7 mouse cellular contexts compared by ENCODE assay signal in the genomic region with DNA sequence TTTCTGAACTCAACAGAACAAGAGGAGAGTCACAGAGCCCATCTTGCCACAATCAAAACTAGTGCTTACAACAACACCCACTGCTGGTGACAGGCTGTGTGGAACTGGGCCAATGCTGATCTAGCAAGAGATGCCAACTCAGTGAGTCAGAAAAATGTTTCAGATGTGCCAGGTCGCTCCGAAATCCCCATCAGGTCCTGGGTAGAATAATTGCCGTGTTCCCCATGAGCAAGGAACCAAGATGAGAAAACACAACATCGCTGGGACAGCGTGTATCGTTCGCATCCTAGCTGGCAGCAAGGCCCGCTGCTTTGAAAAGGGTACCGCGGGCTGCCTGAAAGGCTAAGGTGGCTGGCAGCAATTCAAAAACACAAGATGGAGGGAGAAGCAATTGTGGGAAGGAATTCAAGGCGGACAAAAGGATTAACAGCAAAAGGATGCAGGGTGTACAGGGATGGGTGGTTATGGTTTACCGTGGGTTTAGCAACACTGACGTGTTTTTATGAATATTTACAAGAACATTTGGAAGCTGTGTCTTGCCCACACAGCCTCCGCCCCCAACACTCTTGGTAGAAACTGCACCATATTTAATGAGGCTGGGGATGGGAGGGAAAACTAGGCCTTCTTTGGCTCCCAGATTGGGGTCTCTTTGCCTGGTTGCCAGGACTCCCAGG.
DNase-seq lines count a peak whose midpoint lies in the region; ATAC-seq lines count a peak whose summit lies in the region.

No protein-coding gene starts in this region.

- no peak overlapping the region for H3K9ac ChIP-seq in neural tube, embryonic 13.5 days
- H3K9ac ChIP-seq in hindbrain, embryonic 14.5 days = no peak overlapping the region
- no peak overlapping the region for H3K9ac ChIP-seq in intestine, embryonic 15.5 days

- H3K27ac ChIP-seq in neural tube, embryonic 13.5 days (replicated peaks) = 0 out of 2 replicates have a peak overlapping the region, but pooled peaks have one; percentile 9
- H3K27ac ChIP-seq in hindbrain, embryonic 14.5 days = peak overlapping the region; percentile 72
- H3K27ac ChIP-seq in intestine, embryonic 15.5 days = no peak overlapping the region

- no peak for DNase-seq in neural tube, embryonic 10.5 days (ENCODE audit: extremely low spot score, low spot score)
- peak; percentile 82 for DNase-seq in cerebellum, adult 9-11 months
- peak; percentile 71 for DNase-seq in hindbrain, embryonic 14.5 days (ENCODE audit: low spot score)
- DNase-seq in left cerebral cortex, postnatal 10 days (ENCODE audit: extremely low spot score in 1 of 2, low spot score in 2 of 2) = peak; percentile 80 to 91
- DNase-seq in spleen, postnatal 36 days (ENCODE audit: low spot score in 2 of 2) = no peak

- ATAC-seq in neural tube, embryonic 13.5 days (ENCODE audit: low read depth) = peak; percentile 84
- ATAC-seq in hindbrain, embryonic 14.5 days (ENCODE audit: low FRiP score) = peak; percentile 90
- no peak for ATAC-seq in intestine, embryonic 15.5 days

- H3K9me3 ChIP-seq in neural tube, embryonic 13.5 days = no peaks in the 10 kb centered on the region
- no peaks in the 10 kb centered on the region for H3K9me3 ChIP-seq in hindbrain, embryonic 14.5 days (ENCODE audit: control insufficient read depth, low read length)
- no peaks in the 10 kb centered on the region for H3K9me3 ChIP-seq in intestine, embryonic 15.5 days

- no peaks in the 10 kb centered on the region for H3K4me1 ChIP-seq in neural tube, embryonic 13.5 days (replicated peaks)
- no peaks in the 10 kb centered on the region for H3K4me1 ChIP-seq in hindbrain, embryonic 14.5 days (replicated peaks; ENCODE audit: control insufficient read depth, insufficient read depth, low read length)
- H3K4me1 ChIP-seq in intestine, embryonic 15.5 days (replicated peaks) = no peaks in the 10 kb centered on the region

- H3K36me3 ChIP-seq in neural tube, embryonic 13.5 days = no peaks in the 10 kb centered on the region
- H3K36me3 ChIP-seq in hindbrain, embryonic 14.5 days (replicated peaks; ENCODE audit: control insufficient read depth, insufficient read depth) = no peaks in the 10 kb centered on the region
- H3K36me3 ChIP-seq in intestine, embryonic 15.5 days = no peaks in the 10 kb centered on the region

- H3K27me3 ChIP-seq in neural tube, embryonic 13.5 days = no peaks in the 10 kb centered on the region
- H3K27me3 ChIP-seq in hindbrain, embryonic 14.5 days (ENCODE audit: control insufficient read depth, insufficient read depth, low read length) = no peaks in the 10 kb centered on the region
- no peaks in the 10 kb centered on the region for H3K27me3 ChIP-seq in intestine, embryonic 15.5 days (replicated peaks)

- no peak overlapping the region for H3K4me3 ChIP-seq in neural tube, embryonic 13.5 days
- H3K4me3 ChIP-seq in hindbrain, embryonic 14.5 days (replicated peaks; ENCODE audit: low read length) = no peak overlapping the region
- no peak overlapping the region for H3K4me3 ChIP-seq in intestine, embryonic 15.5 days (replicated peaks)

- H3K4me2 ChIP-seq in neural tube, embryonic 13.5 days = no peak overlapping the region
- H3K4me2 ChIP-seq in hindbrain, embryonic 14.5 days (replicated peaks) = peak overlapping the region; percentile 17; the same call in 1 of the 2 replicates
- H3K4me2 ChIP-seq in intestine, embryonic 15.5 days (replicated peaks) = no peak overlapping the region

- intact Hi-C loops in left cerebral cortex, postnatal 10 days (cut with DNase I) = no loop called here

- 80% methylated on average over 14 of the region's 14 CpGs for WGBS in neural tube, embryonic 13.5 days
- WGBS in hindbrain, embryonic 14.5 days = 59% methylated on average over 14 of the region's 14 CpGs
- WGBS in intestine, embryonic 15.5 days = 93% methylated on average over 14 of the region's 14 CpGs

Comparison
In these comparisons a context has a peak if more than half of its experiments do, and no peak if none do; other contexts are left out.
1. DNase-seq: peak in cerebellum, adult 9-11 months (single experiment), hindbrain, embryonic 14.5 days (single experiment) and left cerebral cortex, postnatal 10 days (2 of 2); none in neural tube, embryonic 10.5 days (single experiment) and spleen, postnatal 36 days (0 of 2).